Mouse (Mus musculus): Measurements from ENCODE around the gene Dapk1. TPM values are rescaled to one million over a fixed set of nuclear protein-coding genes. Genes with fewer than 3 reads are reported as not detected.
"Not testable (repeated sequence)": the region's sequence is repeated elsewhere in the genome, so short reads cannot be mapped to it uniquely, and the experiment has no call there.

The Dapk1 gene
- polyA plus RNA-seq, 1 experiment from 2014 or later, result 42.0 TPM

- WGBS, result 6% methylated on average over 34 of the region's 34 CpGs
- H3K9me3 ChIP-seq (replicated peaks), result no peaks in the 10 kb centered on the region
- peak overlapping the region; percentile 87 for H3K9ac ChIP-seq
- H3K27ac ChIP-seq, result peak overlapping the region; percentile 94
- peak overlapping the region; percentile 81 for H3K4me3 ChIP-seq
- H3K27me3 ChIP-seq, result no peaks in the 10 kb centered on the region
- peak; percentile 75 for ATAC-seq (ENCODE audit: low FRiP score)
- H3K4me1 ChIP-seq, result peaks cover 20% of the 10 kb centered on the region
- peak overlapping the region; percentile 61 for H3K4me2 ChIP-seq (replicated peaks)
- H3K36me3 ChIP-seq, result peaks cover 8% of the 10 kb centered on the region; the same call in 1 of the 2 replicates
Measured at GRCm38 (mm10) chr13:60602416-60603251, 887 bp downstream of the Dapk1 start.

GRCm38 (mm10) chr13:60603252-60603562 lies 1.5 kb downstream of the Dapk1 start:
- peaks cover 8% of the 10 kb centered on the region; the same call in 1 of the 2 replicates for H3K36me3 ChIP-seq
- no peaks in the 10 kb centered on the region for H3K9me3 ChIP-seq (replicated peaks)
- WGBS, result 54% methylated on average over 5 of the region's 5 CpGs
- H3K4me3 ChIP-seq, result peak overlapping the region; percentile 81
- H3K27ac ChIP-seq, result peak overlapping the region; percentile 94; the same call in 1 of the 2 replicates
- no peak for ATAC-seq (ENCODE audit: low FRiP score)
- H3K4me2 ChIP-seq (replicated peaks), result peak overlapping the region; percentile 61
- H3K9ac ChIP-seq, result peak overlapping the region; percentile 87; the same call in 1 of the 2 replicates
- peaks cover 22% of the 10 kb centered on the region for H3K4me1 ChIP-seq
- no peaks in the 10 kb centered on the region for H3K27me3 ChIP-seq

- H3K4me3 ChIP-seq, result no peak overlapping the region
- no peak for ATAC-seq (ENCODE audit: low FRiP score)
- no peak overlapping the region for H3K4me2 ChIP-seq (replicated peaks)
- WGBS, result 83% methylated on average over 8 of the region's 8 CpGs
- H3K4me1 ChIP-seq, result peaks cover 42% of the 10 kb centered on the region
- H3K36me3 ChIP-seq, result peaks cover 15% of the 10 kb centered on the region; the same call in 1 of the 2 replicates
- no peak overlapping the region for H3K27ac ChIP-seq
- no peak overlapping the region for H3K9ac ChIP-seq
- no peaks in the 10 kb centered on the region for H3K9me3 ChIP-seq (replicated peaks)
- no peaks in the 10 kb centered on the region for H3K27me3 ChIP-seq
Measured at GRCm38 (mm10) chr13:60607411-60607810, 5.7 kb downstream of the Dapk1 start.

- Histone ChIP-seq H3K36me3 (peaks cover 15% of the 10 kb centered on the region; the same call in 1 of the 2 replicates), H3K4me2 (replicated peaks) (no peak overlapping the region), H3K9ac (no peak overlapping the region), H3K4me3 (no peak overlapping the region), H3K9me3 (replicated peaks) (no peaks in the 10 kb centered on the region), H3K27me3 (no peaks in the 10 kb centered on the region), H3K27ac (no peak overlapping the region), H3K4me1 (peaks cover 40% of the 10 kb centered on the region)
- no peak for ATAC-seq (ENCODE audit: low FRiP score)
- WGBS, result 83% methylated on average over 8 of the region's 8 CpGs
Measured at GRCm38 (mm10) chr13:60608411-60609046, 6.8 kb downstream of the Dapk1 start.

GRCm38 (mm10) chr13:60609234-60609633 lies 7.5 kb downstream of the Dapk1 start:
- Histone ChIP-seq H3K27ac (no peak overlapping the region), H3K4me3 (no peak overlapping the region), H3K4me2 (replicated peaks) (no peak overlapping the region), H3K36me3 (peaks cover 15% of the 10 kb centered on the region; the same call in 1 of the 2 replicates), H3K9ac (no peak overlapping the region), H3K9me3 (replicated peaks) (no peaks in the 10 kb centered on the region), H3K4me1 (peaks cover 35% of the 10 kb centered on the region), H3K27me3 (no peaks in the 10 kb centered on the region)
- no peak for ATAC-seq (ENCODE audit: low FRiP score)
- WGBS, result 61% methylated on average over 4 of the region's 4 CpGs

GRCm38 (mm10) chr13:60610558-60610957 lies 8.8 kb downstream of the Dapk1 start:
- Histone ChIP-seq H3K9me3 (replicated peaks) (no peaks in the 10 kb centered on the region), H3K4me2 (replicated peaks) (no peak overlapping the region), H3K36me3 (0 out of 2 replicates have a peak, but pooled peaks cover 8% of the 10 kb centered on the region), H3K9ac (no peak overlapping the region), H3K27ac (0 out of 2 replicates have a peak overlapping the region, but pooled peaks have one; percentile 35), H3K27me3 (no peaks in the 10 kb centered on the region), H3K4me1 (peaks cover 35% of the 10 kb centered on the region), H3K4me3 (no peak overlapping the region)
- ATAC-seq (ENCODE audit: low FRiP score), result 0 out of 2 replicates have a peak, but pooled peaks have one; percentile 51
- WGBS, result 63% methylated on average over 6 of the region's 6 CpGs

- not testable (repeated sequence) for H3K4me3 ChIP-seq; H3K9ac ChIP-seq; H3K36me3 ChIP-seq; H3K9me3 ChIP-seq (replicated peaks); H3K27me3 ChIP-seq; ATAC-seq (ENCODE audit: low FRiP score); H3K27ac ChIP-seq; H3K4me2 ChIP-seq (replicated peaks)
- H3K4me1 ChIP-seq, result peaks cover 39% of the 10 kb centered on the region
- WGBS, result 75% methylated on average over 6 of the region's 6 CpGs
Measured at GRCm38 (mm10) chr13:60610971-60611370, 9.2 kb downstream of the Dapk1 start.

- ATAC-seq (ENCODE audit: low FRiP score), result no peak
- Histone ChIP-seq H3K4me3 (no peak overlapping the region), H3K27me3 (no peaks in the 10 kb centered on the region), H3K9ac (no peak overlapping the region), H3K36me3 (0 out of 2 replicates have a peak, but pooled peaks cover 8% of the 10 kb centered on the region), H3K27ac (no peak overlapping the region), H3K4me1 (peaks cover 40% of the 10 kb centered on the region), H3K9me3 (replicated peaks) (no peaks in the 10 kb centered on the region), H3K4me2 (replicated peaks) (no peak overlapping the region)
- WGBS, result 80% methylated on average over 3 of the region's 3 CpGs
Measured at GRCm38 (mm10) chr13:60612160-60612559, 10.4 kb downstream of the Dapk1 start.

- Histone ChIP-seq H3K4me1 (peaks cover 38% of the 10 kb centered on the region), H3K4me3 (no peak overlapping the region), H3K36me3 (0 out of 2 replicates have a peak, but pooled peaks cover 8% of the 10 kb centered on the region), H3K27ac (no peak overlapping the region), H3K27me3 (no peaks in the 10 kb centered on the region), H3K4me2 (replicated peaks) (no peak overlapping the region), H3K9me3 (replicated peaks) (no peaks in the 10 kb centered on the region), H3K9ac (no peak overlapping the region)
- ATAC-seq (ENCODE audit: low FRiP score), result peak; percentile 45; the same call in 1 of the 2 replicates
- 79% methylated on average over 8 of the region's 8 CpGs for WGBS
Measured at GRCm38 (mm10) chr13:60614154-60614553, 12.4 kb downstream of the Dapk1 start.

GRCm38 (mm10) chr13:60615057-60615650 lies 13.4 kb downstream of the Dapk1 start:
- H3K9ac ChIP-seq, result no peak overlapping the region
- 0 out of 2 replicates have a peak, but pooled peaks cover 8% of the 10 kb centered on the region for H3K36me3 ChIP-seq
- H3K9me3 ChIP-seq (replicated peaks), result no peaks in the 10 kb centered on the region
- WGBS, result 64% methylated on average over 15 of the region's 15 CpGs
- no peak overlapping the region for H3K27ac ChIP-seq
- ATAC-seq (ENCODE audit: low FRiP score), result no peak
- H3K4me3 ChIP-seq, result no peak overlapping the region
- H3K4me1 ChIP-seq, result peaks cover 39% of the 10 kb centered on the region
- H3K4me2 ChIP-seq (replicated peaks), result no peak overlapping the region
- H3K27me3 ChIP-seq, result no peaks in the 10 kb centered on the region

- no peak overlapping the region for H3K27ac ChIP-seq
- no peak overlapping the region for H3K9ac ChIP-seq
- H3K4me1 ChIP-seq, result peaks cover 33% of the 10 kb centered on the region
- 0 out of 2 replicates have a peak, but pooled peaks cover 8% of the 10 kb centered on the region for H3K36me3 ChIP-seq
- no peaks in the 10 kb centered on the region for H3K9me3 ChIP-seq (replicated peaks)
- 38% methylated on average over 6 of the region's 6 CpGs for WGBS
- ATAC-seq (ENCODE audit: low FRiP score), result no peak
- no peak overlapping the region for H3K4me2 ChIP-seq (replicated peaks)
- H3K27me3 ChIP-seq, result no peaks in the 10 kb centered on the region
- H3K4me3 ChIP-seq, result no peak overlapping the region
Measured at GRCm38 (mm10) chr13:60616036-60616435, 14.3 kb downstream of the Dapk1 start.

GRCm38 (mm10) chr13:60618287-60618686 lies 16.5 kb downstream of the Dapk1 start:
- Histone ChIP-seq H3K9ac (no peak overlapping the region), H3K4me1 (peaks cover 31% of the 10 kb centered on the region), H3K9me3 (replicated peaks) (no peaks in the 10 kb centered on the region), H3K27me3 (no peaks in the 10 kb centered on the region), H3K36me3 (no peaks in the 10 kb centered on the region), H3K4me3 (no peak overlapping the region), H3K4me2 (replicated peaks) (no peak overlapping the region), H3K27ac (no peak overlapping the region)
- ATAC-seq (ENCODE audit: low FRiP score), result no peak
- WGBS, result 71% methylated on average over 9 of the region's 9 CpGs

Data from hindbrain, embryonic 12.5 days (tissue).